Mouse (Mus musculus): ENCODE measurements at regions not wholly inside any gene's neighbourhood (a gene's known extent, or its start where the extent isn't known, plus 50 kb on each side); places are given as distances from the start of the nearest gene placed in this dataset.

- DNase-seq (ENCODE audit: low read depth), result no peak
These were observed 196.3 kb upstream of the Ank start for GRCm38 (mm10) chr15:27270203-27270602.

DNA sequence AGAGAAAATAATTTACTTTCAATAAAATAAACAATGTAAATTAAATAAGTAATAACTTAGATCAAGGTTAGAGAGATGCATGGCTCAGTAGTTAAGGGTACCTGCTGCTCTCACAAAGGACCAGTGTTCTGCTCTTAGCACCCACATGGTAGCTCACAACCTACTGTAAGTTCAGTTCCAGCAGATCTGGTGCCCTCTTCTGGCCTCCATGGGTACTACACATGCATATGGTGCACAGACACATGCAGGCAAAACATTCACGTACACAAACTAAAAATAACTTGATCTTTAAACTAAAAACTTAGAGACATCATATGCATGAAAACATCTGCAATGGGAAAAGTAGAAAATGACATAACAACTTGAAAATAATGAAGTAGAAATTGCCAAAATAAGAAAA is 184.2 kb upstream of the Ank start:
- peak; percentile 12 for DNase-seq (ENCODE audit: low read depth)

DNA sequence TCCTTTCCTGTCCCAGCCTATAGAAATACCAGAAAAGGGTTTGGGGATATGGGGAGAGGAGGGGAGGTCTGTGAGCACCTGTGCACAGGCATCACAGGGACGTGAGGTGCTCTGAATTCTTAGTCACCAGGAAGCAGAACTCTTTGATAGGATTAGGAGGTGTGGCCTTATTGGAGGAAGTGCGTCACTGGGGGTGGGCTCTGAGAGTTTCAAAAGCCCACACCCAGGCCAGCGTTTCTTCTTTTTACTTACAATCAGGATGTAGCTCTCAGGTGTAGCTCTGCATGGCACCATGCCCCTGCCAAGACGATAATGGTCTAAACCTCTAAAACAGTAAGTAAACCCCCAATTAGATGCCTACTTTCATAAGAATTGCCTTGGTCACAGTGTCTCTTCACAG is 162.6 kb upstream of the Ank start:
- DNase-seq (ENCODE audit: low read depth), result no peak

DNA sequence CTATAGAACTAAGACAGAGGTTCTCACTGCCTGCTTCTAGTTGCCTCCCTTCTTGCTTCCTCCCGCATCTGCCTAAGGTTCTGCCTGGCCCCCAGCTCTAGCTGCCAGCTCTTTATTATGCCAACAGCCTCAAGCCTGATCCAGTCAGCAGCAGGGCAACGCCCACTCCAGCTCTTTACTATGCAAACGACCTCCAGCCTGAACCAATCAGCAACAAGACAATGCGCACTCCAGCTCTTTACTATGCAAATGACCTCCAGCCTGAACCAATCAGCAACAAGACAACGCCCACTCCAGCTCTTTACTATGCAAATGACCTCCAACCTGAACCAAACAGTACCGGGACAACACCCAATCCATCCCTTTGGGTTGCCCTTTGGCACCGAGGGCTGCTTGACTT is 162.2 kb upstream of the Ank start:
- no peak for DNase-seq (ENCODE audit: low read depth)

DNA sequence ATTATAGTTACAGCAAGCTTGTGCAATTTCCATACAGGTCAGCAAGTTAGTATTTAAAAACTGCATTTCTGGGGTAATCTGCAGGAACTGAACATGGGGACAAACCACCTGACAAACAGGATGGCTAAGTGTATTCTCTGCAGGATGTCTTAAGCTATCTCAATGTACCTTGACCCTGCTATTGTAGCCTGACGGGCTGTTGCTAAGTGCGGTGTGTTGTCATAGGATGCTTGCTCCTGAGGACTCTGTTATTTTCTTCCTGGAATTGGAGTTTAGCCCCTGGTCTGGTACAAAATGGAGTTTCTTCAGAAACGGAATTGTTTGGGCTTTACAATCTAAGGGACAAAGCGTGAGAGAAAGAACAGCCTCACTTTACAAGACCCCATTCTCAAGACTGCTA is 161.4 kb upstream of the Ank start:
- no peak for DNase-seq (ENCODE audit: low read depth)

GRCm38 (mm10) chr15:27308639-27309038 is 157.8 kb upstream of the Ank start:
- DNase-seq (ENCODE audit: low read depth), result no peak

- peak; percentile 83 for DNase-seq (ENCODE audit: low read depth)
These were observed 150.3 kb upstream of the Ank start for GRCm38 (mm10) chr15:27315964-27316745.

DNA sequence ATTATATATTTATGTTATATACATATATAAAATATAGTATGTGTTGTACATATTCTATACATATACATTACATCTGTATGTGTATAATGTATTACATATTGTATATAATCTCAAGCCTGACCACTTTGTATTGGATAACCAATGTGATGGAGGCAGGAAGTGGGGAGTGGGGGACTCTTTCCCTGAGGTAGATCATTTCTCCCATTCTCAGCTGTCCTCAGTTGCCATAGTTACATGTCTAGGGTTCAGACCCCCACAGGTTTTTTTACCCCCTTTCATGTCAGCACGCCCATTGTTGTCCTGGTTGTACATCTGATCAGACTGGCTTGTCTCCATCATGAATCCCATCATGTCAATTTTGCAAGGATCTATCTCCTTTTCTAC is 149.7 kb upstream of the Ank start:
- DNase-seq (ENCODE audit: low read depth), result no peak

DNA sequence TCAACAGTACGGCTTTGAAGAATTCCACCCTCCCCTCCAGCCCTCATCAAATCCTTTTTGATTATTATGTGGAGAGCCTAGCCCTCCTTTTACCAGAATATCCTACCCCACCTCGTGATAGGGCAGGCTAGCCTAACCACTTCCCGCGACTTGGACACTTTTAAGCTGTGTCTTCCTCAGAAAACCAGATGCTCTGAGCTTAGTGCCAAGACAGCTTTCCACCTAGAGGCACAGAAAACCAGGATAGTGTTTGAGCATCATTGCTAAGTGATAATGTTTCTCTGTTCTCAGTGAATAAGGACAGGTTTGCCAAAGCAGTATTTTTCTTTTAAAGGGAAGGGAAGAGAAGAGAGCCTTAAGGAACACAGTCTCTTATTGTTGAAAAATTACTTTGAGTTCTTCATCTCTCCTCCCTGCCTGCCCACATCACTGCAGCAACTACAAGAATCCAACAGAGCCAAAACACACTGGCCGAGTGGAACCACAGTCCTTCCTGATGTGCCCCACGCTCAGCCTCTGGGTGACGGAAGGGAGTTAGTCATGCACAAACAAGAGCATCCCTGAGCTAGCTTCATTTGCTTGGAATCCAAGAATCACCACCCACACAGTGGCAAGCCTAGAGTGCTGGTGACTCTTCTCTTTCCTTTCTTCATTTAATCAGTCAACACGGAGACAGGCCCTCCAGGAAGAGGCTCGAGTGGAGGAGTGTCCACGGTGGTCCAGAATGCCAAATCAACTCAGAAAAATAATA is 144.4 kb upstream of the Ank start:
- DNase-seq (ENCODE audit: low read depth), result peak; percentile 58

DNA sequence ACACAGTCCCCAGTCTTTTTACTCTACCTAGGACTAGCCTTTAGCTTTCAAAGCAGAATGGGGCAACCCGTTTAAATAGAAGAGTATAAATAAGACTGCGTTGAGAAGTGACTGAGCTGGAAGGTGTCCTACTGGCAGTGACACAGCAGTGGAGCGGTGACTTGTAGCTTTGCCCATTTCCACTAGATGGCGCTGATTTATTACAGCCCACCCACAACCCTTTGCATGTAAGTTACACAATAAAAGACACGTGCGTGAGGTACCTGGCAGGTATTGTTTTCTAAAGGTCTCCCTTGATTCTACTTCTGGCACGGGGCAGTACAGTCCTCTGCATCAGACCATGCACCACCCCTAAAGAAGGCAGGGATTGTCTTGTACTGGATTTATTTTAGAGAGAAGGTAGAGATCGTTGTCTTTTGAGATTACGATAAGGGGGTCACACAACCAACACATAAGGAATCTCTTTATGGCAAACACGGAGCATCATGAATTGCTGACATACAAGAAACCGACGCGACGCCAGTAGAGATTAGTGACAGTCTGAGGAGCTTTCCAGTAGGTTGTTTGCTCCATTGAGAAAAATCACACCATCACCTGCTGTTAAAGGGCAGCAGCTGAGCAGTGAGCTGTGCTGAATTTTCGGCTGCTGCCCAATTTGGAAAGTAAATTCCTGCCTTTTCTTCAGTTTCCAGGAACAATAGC is 140.5 kb upstream of the Ank start:
- peak; percentile 76 for DNase-seq (ENCODE audit: low read depth)

DNA sequence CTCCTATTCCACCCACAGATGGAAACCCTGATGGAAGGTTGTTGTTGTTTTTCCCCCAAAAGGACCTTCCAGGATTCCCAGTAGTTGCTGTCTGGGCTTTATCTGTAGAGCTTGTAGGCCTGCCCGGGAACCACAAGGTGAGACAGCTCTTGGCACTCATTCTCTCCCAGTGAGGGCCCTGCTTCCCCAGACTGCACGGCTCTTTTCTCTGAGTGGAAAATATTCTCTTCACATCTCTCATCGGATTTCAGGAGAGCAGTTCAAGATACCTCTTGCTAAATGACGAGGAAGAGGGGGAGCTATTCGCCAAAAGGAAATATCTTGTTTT is 140.0 kb upstream of the Ank start:
- peak; percentile 37 for DNase-seq (ENCODE audit: low read depth)

DNA sequence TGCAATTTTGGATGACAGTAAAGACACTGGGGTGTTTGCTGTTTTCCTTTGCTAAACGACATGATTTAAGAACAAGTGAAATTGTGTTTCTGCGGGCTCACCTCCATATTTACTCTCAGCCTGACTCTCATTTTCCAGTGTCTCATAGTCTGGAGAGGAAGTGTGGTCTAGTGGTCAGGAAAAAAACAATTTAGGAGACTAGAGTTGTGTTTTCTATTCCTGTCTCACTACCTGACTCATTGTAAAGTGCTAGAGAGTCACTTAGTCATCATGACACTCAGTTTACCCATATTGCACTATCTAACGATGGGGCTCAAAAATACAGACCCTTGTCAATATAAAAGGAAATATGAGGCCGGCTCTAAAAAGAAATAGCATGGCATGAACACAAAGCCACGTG is 138.7 kb upstream of the Ank start:
- no peak for DNase-seq (ENCODE audit: low read depth)

DNA sequence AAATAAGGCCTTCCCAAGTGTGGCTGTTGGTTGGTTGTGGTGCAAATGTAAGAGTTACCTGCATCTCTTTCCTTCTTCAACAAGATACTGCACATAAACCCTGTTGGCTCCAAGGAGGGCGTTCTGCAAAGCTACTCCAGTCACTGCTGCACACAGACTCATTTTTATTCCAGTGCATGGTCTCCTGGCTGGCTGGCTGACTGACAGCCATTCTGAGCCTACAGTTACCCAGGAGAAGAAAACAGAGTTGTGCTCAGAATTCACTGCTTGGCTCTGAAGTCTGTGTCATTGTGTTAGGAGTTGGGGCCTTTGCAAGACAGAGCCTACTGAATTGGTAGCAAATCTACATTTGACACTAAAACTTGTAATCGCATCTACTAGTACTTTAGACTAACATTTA is 138.0 kb upstream of the Ank start:
- DNase-seq (ENCODE audit: low read depth), result no peak

- no peak for DNase-seq (ENCODE audit: low read depth)
These were observed 126.4 kb upstream of the Ank start for GRCm38 (mm10) chr15:27340070-27340469.

GRCm38 (mm10) chr15:27341518-27341976 is 124.9 kb upstream of the Ank start:
- DNase-seq (ENCODE audit: low read depth), result peak; percentile 62

- DNase-seq (ENCODE audit: low read depth), result peak; percentile 52
These were observed 108.0 kb upstream of the Ank start for GRCm38 (mm10) chr15:27358441-27358840.

GRCm38 (mm10) chr15:27359271-27359670 is 107.2 kb upstream of the Ank start:
- peak; percentile 58 for DNase-seq (ENCODE audit: low read depth)

- DNase-seq (ENCODE audit: low read depth), result no peak
These were observed 92.0 kb upstream of the Ank start for GRCm38 (mm10) chr15:27374517-27374916.

GRCm38 (mm10) chr15:27378601-27379094 is 87.8 kb upstream of the Ank start:
- peak; percentile 67 for DNase-seq (ENCODE audit: low read depth)

DNA sequence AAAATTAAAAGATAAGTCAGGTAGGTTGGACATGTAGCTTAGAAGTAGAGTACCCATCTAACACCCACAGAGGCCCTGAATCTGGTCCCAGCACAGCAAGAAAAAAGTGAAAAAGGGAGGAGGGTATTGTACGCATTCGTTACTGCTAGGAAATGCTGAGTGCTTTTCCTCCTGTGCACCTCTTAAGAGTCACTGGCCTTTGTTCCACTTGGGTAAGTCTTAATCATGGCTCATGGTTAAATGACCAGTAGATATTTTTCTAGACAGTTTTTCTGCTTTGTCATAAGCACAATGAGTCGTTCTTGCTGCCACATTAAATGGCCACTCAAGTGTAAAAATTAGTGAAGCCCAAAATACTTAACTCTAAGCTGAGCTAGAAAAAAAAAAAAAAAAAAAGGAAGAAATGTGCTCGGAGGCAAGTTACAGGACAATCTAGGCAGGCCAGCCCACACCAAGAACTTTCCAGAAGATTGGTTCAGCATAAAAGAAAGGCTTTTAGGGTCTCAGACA is 86.0 kb upstream of the Ank start:
- no peak for DNase-seq (ENCODE audit: low read depth)

DNA sequence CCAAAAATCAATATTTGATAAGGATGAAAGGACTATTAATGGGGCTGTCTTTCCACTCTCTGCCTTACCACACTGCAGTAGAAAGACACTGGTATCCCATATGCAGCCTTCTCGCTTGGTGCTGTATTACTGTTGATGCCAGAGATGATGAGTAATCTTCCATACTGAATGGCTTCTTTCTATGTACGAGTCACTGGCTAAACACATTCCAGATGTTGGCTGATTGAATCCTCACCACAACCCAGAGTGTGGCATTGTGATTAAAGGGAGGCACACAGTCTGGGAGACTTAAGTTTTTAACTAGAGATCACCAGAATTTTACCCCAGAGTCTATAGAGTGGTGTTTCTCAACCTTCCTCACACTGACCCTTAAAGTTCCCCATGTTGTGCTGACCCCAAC is 84.9 kb upstream of the Ank start:
- peak; percentile 90 for DNase-seq (ENCODE audit: low read depth)

DNA sequence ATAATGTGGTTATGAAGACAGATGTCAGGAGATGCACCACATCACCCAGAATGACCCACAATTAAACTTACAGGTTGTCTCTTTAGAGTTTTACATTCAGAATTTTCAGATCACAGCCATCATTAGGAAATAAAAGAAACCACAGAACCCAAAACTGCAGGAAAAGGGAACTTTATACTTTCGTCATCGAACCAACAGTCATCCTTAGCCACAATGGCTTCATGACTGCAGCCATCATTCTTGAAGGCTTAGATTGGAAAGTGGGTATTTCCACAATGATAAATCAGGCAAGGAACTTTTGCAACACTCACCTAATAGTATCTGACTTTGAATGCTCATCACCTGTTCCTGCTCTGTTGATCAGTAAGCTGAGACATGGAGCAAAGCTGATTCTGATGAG is 75.9 kb upstream of the Ank start:
- DNase-seq (ENCODE audit: low read depth), result no peak

GRCm38 (mm10) chr15:27405721-27406161 is 60.7 kb upstream of the Ank start:
- DNase-seq (ENCODE audit: low read depth), result peak; percentile 95

Data from NIH3T3 (cell line).